Mouse (Mus musculus) heart, adult 2 months (tissue): ENCODE results near the gene Spink8. TPM values are rescaled to one million over a fixed set of nuclear protein-coding genes. Genes with fewer than 3 reads are reported as not detected.

Experiments used
- DNase-seq, 2 experiments: peaks; one replicate each; pipeline ENCODE4 v3.0.0; 2021
- H3K27ac ChIP-seq: fragments of 200-600 bp; 2 replicates; pipeline ENCODE4 v1.8.1; 2022
- H3K27me3 ChIP-seq: fragments of 200-500 bp; 2 replicates; pipeline ENCODE4 v1.6.1; 2012; ENCODE audit warnings: mild to moderate bottlenecking, low read length, inconsistent platforms, mixed read lengths; ENCODE audit not compliant: control insufficient read depth, insufficient read depth
- H3K36me3 ChIP-seq: fragments of 200-500 bp; 2 replicates; pipeline ENCODE4 v1.6.1; 2012; ENCODE audit warnings: low read length, inconsistent platforms; ENCODE audit not compliant: control insufficient read depth, insufficient read depth
- H3K4me1 ChIP-seq: fragments of 200-500 bp; 2 replicates; pipeline ENCODE4 v1.6.1; 2011; ENCODE audit warnings: low read length; ENCODE audit not compliant: control insufficient read depth, insufficient read depth
- H3K4me3 ChIP-seq: fragments of 200-600 bp; 2 replicates; pipeline ENCODE4 v1.8.1; 2022
- H3K79me2 ChIP-seq: fragments of 200-500 bp; replicated peaks from 2 replicates; pipeline ENCODE4 v1.6.1; 2012; ENCODE audit warnings: mild to moderate bottlenecking, inconsistent platforms, low read length, moderate library complexity, mixed read lengths; ENCODE audit not compliant: control insufficient read depth, insufficient read depth
- H3K9ac ChIP-seq: fragments of 200-500 bp; 2 replicates; pipeline ENCODE4 v1.6.1; 2012; ENCODE audit warnings: low read depth, mild to moderate bottlenecking, control low read depth, inconsistent platforms, low read length, mixed read lengths
- CTCF ChIP-seq: fragments of 200-600 bp; IDR thresholded peaks from 2 replicates; pipeline ENCODE4 v1.8.1; 2022; ENCODE audit warnings: antibody characterized with exemption, mild to moderate bottlenecking, moderate library complexity
- EP300 ChIP-seq: fragments of 200-500 bp; IDR thresholded peaks from 2 replicates; pipeline ENCODE4 v1.6.1; 2011; ENCODE audit warnings: low read depth, low read length, control low read depth; ENCODE audit not compliant: insufficient read depth
- POLR2A ChIP-seq: fragments of 200-500 bp; IDR thresholded peaks from 2 replicates; pipeline ENCODE4 v1.6.1; 2011; ENCODE audit warnings: mild to moderate bottlenecking, low read depth, low read length, control low read depth; ENCODE audit not compliant: insufficient read depth
- WGBS: fragments of 180-500 bp; shearing (Covaris S2); methylation state at CpG from one replicate; pipeline ENCODE4 v1.1.7; 2018; 5-methylcytosine and 5-hydroxymethylcytosine counted together
- intact Hi-C: fragments of 180-260 bp; cut with DNase I; formaldehyde crosslinking; loops from one replicate; pipeline ENCODE4 v1.15.1; 2025
- polyA plus RNA-seq: library from polyadenylated mRNA; depleted of rRNA; stranded (reverse); fragments of >200 nt; gene quantifications from 2 replicates; pipeline ENCODE4 v1.2.3, GENCODE M21; 2012
- total RNA-seq, 2 experiments: library from RNA; stranded (reverse); gene quantifications; 2 replicates each; pipeline ENCODE4 v1.2.3; 2021

The Spink8 gene
- total and polyA plus RNA-seq, 3 experiments = not detected

DNA sequence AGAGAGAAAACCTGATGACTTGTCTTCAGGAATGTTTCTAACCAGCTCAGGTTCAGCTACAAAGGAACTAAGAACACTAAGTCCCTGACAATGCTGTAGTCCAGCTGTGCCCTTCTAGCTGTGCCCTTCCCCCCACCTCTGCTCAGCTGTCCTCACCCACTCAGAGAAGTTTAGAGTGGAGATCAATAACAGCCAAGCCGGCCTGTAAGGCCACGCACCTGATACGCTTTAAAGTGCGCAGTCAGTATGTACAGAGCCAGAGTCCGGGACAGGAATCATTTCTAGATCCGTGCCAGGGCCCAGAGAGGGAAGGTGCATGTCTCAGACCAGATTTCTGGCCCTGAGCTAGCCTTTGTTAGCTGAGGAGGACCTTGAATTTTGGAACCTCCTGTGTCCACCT is 43.9 kb downstream of the Spink8 start:
- no peaks in the 10 kb centered on the region for H3K27me3 ChIP-seq
- no peak for DNase-seq
- H3K9ac ChIP-seq = no peak overlapping the region
- no peaks in the 10 kb centered on the region for H3K4me1 ChIP-seq
- H3K36me3 ChIP-seq = no peaks in the 10 kb centered on the region
- no peak overlapping the region for H3K4me3 ChIP-seq
- WGBS = 69% methylated on average over 6 of the region's 6 CpGs
- intact Hi-C loops = no loop called here
- no peak for TF ChIP-seq CTCF
- no peak for TF ChIP-seq EP300
- TF ChIP-seq POLR2A = no peak
- no peak overlapping the region for H3K27ac ChIP-seq
- H3K79me2 ChIP-seq = no peaks in the 10 kb centered on the region

DNA sequence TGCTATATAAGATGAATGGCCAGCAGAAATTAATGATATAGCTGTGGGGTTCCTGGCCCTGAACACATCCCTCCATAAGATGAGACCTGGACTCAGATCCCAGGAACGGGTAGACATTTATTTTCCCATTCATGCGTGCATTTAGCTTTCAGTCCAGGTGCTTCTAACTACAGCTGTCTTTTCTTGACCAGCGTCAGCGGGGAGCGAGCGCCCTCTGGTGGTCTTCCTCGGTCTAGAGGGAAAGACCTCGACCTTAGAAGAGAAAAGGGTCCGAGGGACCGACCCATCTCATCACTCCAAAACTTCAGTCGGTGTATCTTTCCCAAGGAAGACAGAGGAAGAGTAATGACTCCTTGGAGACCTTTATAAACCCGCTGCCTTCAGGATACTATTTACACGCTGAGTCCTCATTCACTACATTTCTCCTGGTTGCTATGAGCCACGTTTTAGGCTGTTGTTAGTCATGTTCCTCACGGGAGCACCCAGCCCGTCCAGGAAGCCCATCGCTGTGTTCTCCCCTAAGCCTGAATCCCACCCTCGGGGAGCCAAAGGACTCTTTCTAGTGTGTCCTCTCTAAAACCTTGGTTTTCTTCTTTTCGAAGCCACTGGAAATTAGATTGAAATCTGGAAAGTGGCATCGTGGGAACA is 50.4 kb downstream of the Spink8 start:
- Histone ChIP-seq H3K9ac (no peak overlapping the region), H3K4me3 (peak overlapping the region; percentile 4; the same call in 1 of the 2 replicates), H3K36me3 (no peaks in the 10 kb centered on the region), H3K27me3 (no peaks in the 10 kb centered on the region), H3K4me1 (no peaks in the 10 kb centered on the region), H3K27ac (no peak overlapping the region), H3K79me2 (no peaks in the 10 kb centered on the region)
- WGBS = 7% methylated on average over 20 of the region's 20 CpGs
- DNase-seq = peak; percentile 67 to 87
- intact Hi-C loops = loop anchor here (2.0 to 5.0 kb wide), 3 partner anchors 174 to 860 kb away; no protein-coding TSS in a partner anchor
- TF ChIP-seq EP300 (0 out of 2 replicates have a peak, but pooled peaks have one; percentile 53), POLR2A (no peak), CTCF (peak; percentile 99; the same call in 1 of the 2 replicates)

DNA sequence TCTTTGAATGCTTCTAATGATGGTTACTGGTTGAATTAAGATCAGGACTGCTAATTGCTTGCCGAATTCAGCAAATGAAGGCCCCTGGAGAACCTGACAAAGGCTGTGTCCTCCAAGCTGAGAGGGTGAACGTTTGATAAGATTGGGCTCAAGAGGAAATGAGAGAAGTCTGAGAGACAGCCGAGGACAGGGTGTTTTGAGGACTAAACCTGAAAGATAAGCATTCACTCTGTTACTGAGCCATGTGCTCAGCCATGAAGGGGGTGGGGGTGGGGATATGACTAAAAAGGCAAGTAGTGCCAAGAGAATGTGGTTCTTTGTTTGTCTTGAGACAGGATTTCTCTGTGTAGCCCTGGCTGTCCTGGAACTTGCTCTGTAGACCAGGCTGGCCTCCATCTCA is 51.0 kb downstream of the Spink8 start:
- no peaks in the 10 kb centered on the region for H3K36me3 ChIP-seq
- intact Hi-C loops = loop anchor here (2.0 to 5.0 kb wide), 3 partner anchors 174 to 861 kb away; no protein-coding TSS in a partner anchor
- no peak for DNase-seq
- TF ChIP-seq POLR2A (no peak), CTCF (no peak)
- WGBS = 11% methylated on average over 3 of the region's 3 CpGs
- H3K9ac ChIP-seq = no peak overlapping the region
- H3K27me3 ChIP-seq = no peaks in the 10 kb centered on the region
- no peak overlapping the region for H3K4me3 ChIP-seq
- no peak overlapping the region for H3K27ac ChIP-seq
- no peaks in the 10 kb centered on the region for H3K79me2 ChIP-seq
- no peaks in the 10 kb centered on the region for H3K4me1 ChIP-seq

DNA sequence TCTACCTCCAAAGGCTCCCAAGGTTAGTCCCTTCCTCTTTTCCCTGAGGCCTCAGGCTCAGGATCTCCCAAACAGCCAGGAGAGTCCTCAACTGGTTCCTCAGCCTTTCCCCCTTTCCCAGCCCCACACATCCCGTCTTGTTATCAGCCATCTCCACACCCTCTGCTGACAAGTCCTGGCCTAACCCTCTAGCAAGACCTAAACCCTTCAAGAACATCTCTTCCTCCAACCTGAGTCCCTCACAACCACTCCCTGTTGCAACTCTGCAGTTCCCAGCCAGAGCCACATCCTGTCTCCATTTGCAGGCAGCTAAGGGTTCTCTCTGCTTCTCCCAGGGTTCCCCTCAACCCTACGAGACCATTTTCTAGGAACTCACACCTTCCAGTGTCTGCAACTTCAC is 54.1 kb downstream of the Spink8 start:
- no peak for DNase-seq
- Histone ChIP-seq H3K27me3 (no peaks in the 10 kb centered on the region), H3K9ac (no peak overlapping the region), H3K36me3 (no peaks in the 10 kb centered on the region), H3K4me3 (no peak overlapping the region), H3K27ac (no peak overlapping the region), H3K79me2 (no peaks in the 10 kb centered on the region), H3K4me1 (no peaks in the 10 kb centered on the region)
- 33% methylated on average over 2 of the region's 2 CpGs for WGBS
- no peak for TF ChIP-seq CTCF
- no peak for TF ChIP-seq EP300
- TF ChIP-seq POLR2A = no peak
- intact Hi-C loops = no loop called here

DNA sequence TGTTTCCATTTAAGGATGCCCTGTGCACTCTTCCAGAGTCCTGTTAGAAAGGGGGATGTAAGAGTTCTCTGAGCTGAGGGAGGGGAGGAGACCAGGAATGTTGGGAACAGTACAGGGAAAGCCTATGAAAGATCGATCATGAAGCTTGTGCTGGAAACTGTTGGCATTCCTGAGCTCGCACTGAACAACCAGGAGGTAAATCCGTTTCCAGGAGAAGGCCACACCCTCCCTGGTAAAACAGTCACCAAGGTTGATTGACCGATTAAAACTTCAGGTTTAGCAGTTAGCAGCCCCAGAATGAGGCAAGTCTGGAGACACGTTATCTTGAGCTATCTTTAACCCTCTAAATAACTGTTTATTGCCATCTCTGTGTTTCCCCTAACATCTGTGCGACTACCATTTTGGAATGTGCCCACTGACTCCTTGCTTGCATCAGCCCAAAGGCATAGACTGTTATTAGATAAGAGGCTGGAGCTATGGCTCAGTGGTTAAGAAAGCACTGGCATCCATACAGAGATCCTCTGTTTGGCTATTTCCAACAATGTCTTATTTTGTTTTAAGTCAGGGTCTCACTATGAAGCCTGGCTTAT is 59.0 kb downstream of the Spink8 start:
- WGBS = 41% methylated on average over 6 of the region's 6 CpGs
- Histone ChIP-seq H3K4me3 (no peak overlapping the region), H3K36me3 (no peaks in the 10 kb centered on the region), H3K79me2 (no peaks in the 10 kb centered on the region), H3K4me1 (no peaks in the 10 kb centered on the region), H3K27me3 (no peaks in the 10 kb centered on the region), H3K27ac (no peak overlapping the region), H3K9ac (no peak overlapping the region)
- intact Hi-C loops = no loop called here
- DNase-seq = no peak
- TF ChIP-seq POLR2A = no peak
- no peak for TF ChIP-seq CTCF
- TF ChIP-seq EP300 = no peak
